Mouse (Mus musculus) intestine, postnatal 0 days (tissue): ENCODE results near the gene F11. TPM values are rescaled to one million over a fixed set of nuclear protein-coding genes. Genes with fewer than 3 reads are reported as not detected.

Experiments
- ATAC-seq: fragments of 200-750 bp; cut with Nextera tagmentation; 2 replicates; pipeline ENCODE4 v1.8.0; 2017; ENCODE audit warnings: mild to moderate bottlenecking, moderate TSS enrichment, moderate library complexity
- H3K27ac ChIP-seq: fragments of 300-500 bp; sonication (generic); 2 replicates; pipeline ENCODE4 v1.5.1; 2014; ENCODE audit warnings: mild to moderate bottlenecking, low read depth, low read length, moderate library complexity
- H3K27me3 ChIP-seq: fragments of 300-500 bp; sonication (generic); replicated peaks from 2 replicates; pipeline ENCODE4 v1.6.1; 2014; ENCODE audit warnings: low read length, mixed read lengths; ENCODE audit not compliant: control insufficient read depth, insufficient read depth
- H3K36me3 ChIP-seq: fragments of 300-500 bp; sonication (generic); 2 replicates; pipeline ENCODE4 v1.6.1; 2014; ENCODE audit warnings: mild to moderate bottlenecking, moderate library complexity; ENCODE audit not compliant: control insufficient read depth, insufficient read depth
- H3K4me1 ChIP-seq: fragments of 300-500 bp; sonication (generic); replicated peaks from 2 replicates; pipeline ENCODE4 v1.6.1; 2014; ENCODE audit warnings: antibody characterized with exemption, low read length, mixed read lengths; ENCODE audit not compliant: control insufficient read depth, insufficient read depth
- H3K4me2 ChIP-seq: fragments of 300-500 bp; sonication (generic); replicated peaks from 2 replicates; pipeline ENCODE4 v1.6.1; 2014; ENCODE audit warnings: low read depth, mild to moderate bottlenecking, moderate library complexity
- H3K4me3 ChIP-seq: fragments of 300-500 bp; sonication (generic); 2 replicates; pipeline ENCODE4 v1.5.1; 2014; ENCODE audit warnings: low read depth, low read length
- H3K9ac ChIP-seq: fragments of 300-500 bp; sonication (generic); 2 replicates; pipeline ENCODE4 v1.6.1; 2014; ENCODE audit warnings: mild to moderate bottlenecking, low read depth, low read length
- H3K9me3 ChIP-seq: fragments of 300-500 bp; sonication (generic); 2 replicates; pipeline ENCODE4 v1.6.1; 2016; ENCODE audit warnings: mixed run types; ENCODE audit not compliant: control insufficient read depth
- CTCF ChIP-seq: sonication (generic); IDR thresholded peaks from 2 replicates; pipeline ENCODE4 v1.5.1; 2016; ENCODE audit warnings: low read depth, mild to moderate bottlenecking, control low read depth, antibody characterized with exemption, moderate library complexity
- WGBS: fragments of 180-500 bp; shearing (Covaris S2); extraction: QIAGEN DNeasy Blood & Tissue Kit; methylation state at CpG from one replicate; pipeline ENCODE4 v1.1.7; 2014; 5-methylcytosine and 5-hydroxymethylcytosine counted together
- polyA plus RNA-seq: library from polyadenylated mRNA; unstranded; fragments of >200 nt; fragmentation: Nextera tagmentation; extraction: Ambion mirVana; gene quantifications from 2 replicates; pipeline ENCODE4 v1.2.1, GENCODE M21; 2015

The F11 gene
- polyA plus RNA-seq, 1 experiment from 2014 or later = not detected

GRCm38 (mm10) chr8:45254194-45254842 lies 7.5 kb downstream of the F11 start:
- no peaks in the 10 kb centered on the region for H3K36me3 ChIP-seq
- no peak for TF ChIP-seq CTCF

GRCm38 (mm10) chr8:45253586-45253985 lies 8.2 kb downstream of the F11 start:
- Histone ChIP-seq H3K4me2 (no peak overlapping the region), H3K4me3 (no peak overlapping the region), H3K36me3 (no peaks in the 10 kb centered on the region), H3K27me3 (no peaks in the 10 kb centered on the region), H3K9ac (no peak overlapping the region), H3K27ac (no peak overlapping the region), H3K4me1 (no peaks in the 10 kb centered on the region), H3K9me3 (no peaks in the 10 kb centered on the region)
- TF ChIP-seq CTCF = no peak
- no peak for ATAC-seq
- 94% methylated on average over 1 of the region's 1 CpGs for WGBS

More at GRCm38 (mm10) chr8:45254194-45254842, 7.5 kb downstream of the F11 start:
- Histone ChIP-seq H3K9ac (no peak overlapping the region), H3K4me2 (no peak overlapping the region), H3K27me3 (no peaks in the 10 kb centered on the region), H3K4me1 (no peaks in the 10 kb centered on the region), H3K4me3 (no peak overlapping the region), H3K9me3 (no peaks in the 10 kb centered on the region), H3K27ac (no peak overlapping the region)
- 48% methylated on average over 8 of the region's 8 CpGs for WGBS
- no peak for ATAC-seq

GRCm38 (mm10) chr8:45253111-45253510 lies 8.7 kb downstream of the F11 start:
- no peak overlapping the region for H3K4me2 ChIP-seq
- ATAC-seq = no peak
- no peak overlapping the region for H3K27ac ChIP-seq
- H3K9ac ChIP-seq = no peak overlapping the region
- TF ChIP-seq CTCF = no peak
- WGBS = 34% methylated on average over 2 of the region's 2 CpGs
- H3K27me3 ChIP-seq = no peaks in the 10 kb centered on the region
- no peaks in the 10 kb centered on the region for H3K36me3 ChIP-seq
- no peaks in the 10 kb centered on the region for H3K9me3 ChIP-seq
- H3K4me1 ChIP-seq = no peaks in the 10 kb centered on the region
- no peak overlapping the region for H3K4me3 ChIP-seq

GRCm38 (mm10) chr8:45246307-45246706 lies 15.5 kb downstream of the F11 start:
- no peak for TF ChIP-seq CTCF
- Histone ChIP-seq H3K4me3 (no peak overlapping the region), H3K9ac (no peak overlapping the region), H3K27me3 (no peaks in the 10 kb centered on the region), H3K27ac (no peak overlapping the region), H3K4me2 (no peak overlapping the region), H3K4me1 (no peaks in the 10 kb centered on the region), H3K9me3 (no peaks in the 10 kb centered on the region), H3K36me3 (no peaks in the 10 kb centered on the region)
- no peak for ATAC-seq
- 75% methylated on average over 7 of the region's 7 CpGs for WGBS

- no peak overlapping the region for H3K4me2 ChIP-seq
- no peak overlapping the region for H3K27ac ChIP-seq
- WGBS = 37% methylated on average over 8 of the region's 8 CpGs
- H3K9ac ChIP-seq = no peak overlapping the region
- H3K36me3 ChIP-seq = no peaks in the 10 kb centered on the region
- no peak for TF ChIP-seq CTCF
- no peaks in the 10 kb centered on the region for H3K9me3 ChIP-seq
- no peaks in the 10 kb centered on the region for H3K27me3 ChIP-seq
- no peaks in the 10 kb centered on the region for H3K4me1 ChIP-seq
- no peak overlapping the region for H3K4me3 ChIP-seq
- ATAC-seq = peak; percentile 76
Measured at GRCm38 (mm10) chr8:45239363-45239762, 22.5 kb downstream of the F11 start.

GRCm38 (mm10) chr8:45238282-45238681 lies 23.5 kb downstream of the F11 start:
- Histone ChIP-seq H3K36me3 (no peaks in the 10 kb centered on the region), H3K27me3 (no peaks in the 10 kb centered on the region), H3K4me3 (no peak overlapping the region), H3K27ac (no peak overlapping the region), H3K9ac (no peak overlapping the region), H3K4me2 (no peak overlapping the region), H3K4me1 (no peaks in the 10 kb centered on the region), H3K9me3 (no peaks in the 10 kb centered on the region)
- WGBS = 26% methylated on average over 3 of the region's 3 CpGs
- no peak for ATAC-seq
- peak; percentile 80 for TF ChIP-seq CTCF
